Mouse (Mus musculus): ENCODE data around the gene Immp2l.
A peak's percentile ranks its signal among the peaks of the same experiment; 100 is the strongest.

Gene Immp2l

DNA sequence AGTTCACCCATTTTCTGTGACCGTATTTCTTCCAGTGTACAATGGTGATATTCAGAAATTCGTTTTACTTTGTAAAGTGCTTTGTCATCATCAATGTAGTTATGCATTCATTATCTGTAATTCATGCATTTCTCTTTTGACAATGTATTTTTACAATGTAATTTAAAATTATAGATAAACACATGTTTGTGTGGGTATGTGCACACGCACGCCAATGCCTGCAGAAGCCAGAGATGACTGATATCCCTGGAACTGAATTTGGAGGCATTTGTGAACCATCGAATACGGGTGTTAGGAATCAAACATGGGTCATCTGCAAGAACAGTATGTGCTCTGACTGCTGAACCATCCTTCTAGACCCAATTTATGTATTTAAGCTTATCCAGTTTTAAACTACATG, 161.6 kb downstream of the Immp2l start:
- no peak for DNase-seq

DNA sequence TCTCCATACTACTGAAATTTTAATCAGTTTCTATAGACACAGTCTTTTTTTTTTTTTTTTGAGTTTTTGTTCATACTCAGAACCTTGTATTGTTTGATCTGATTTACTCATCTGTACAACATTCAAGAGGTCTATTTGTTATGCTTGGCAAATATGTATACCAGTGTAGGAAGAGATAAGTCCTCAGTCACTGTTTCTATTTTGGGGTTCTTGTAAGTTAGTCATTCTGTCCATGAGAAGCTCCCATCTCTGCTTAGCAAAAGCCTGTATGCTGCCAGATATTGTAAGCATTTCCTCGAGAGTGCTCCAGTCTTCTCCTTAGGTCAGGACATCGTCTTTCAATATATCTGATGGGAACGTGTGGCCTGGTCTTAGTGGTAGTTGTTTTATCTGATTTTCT, 168.9 kb downstream of the Immp2l start:
- DNase-seq = no peak

DNA sequence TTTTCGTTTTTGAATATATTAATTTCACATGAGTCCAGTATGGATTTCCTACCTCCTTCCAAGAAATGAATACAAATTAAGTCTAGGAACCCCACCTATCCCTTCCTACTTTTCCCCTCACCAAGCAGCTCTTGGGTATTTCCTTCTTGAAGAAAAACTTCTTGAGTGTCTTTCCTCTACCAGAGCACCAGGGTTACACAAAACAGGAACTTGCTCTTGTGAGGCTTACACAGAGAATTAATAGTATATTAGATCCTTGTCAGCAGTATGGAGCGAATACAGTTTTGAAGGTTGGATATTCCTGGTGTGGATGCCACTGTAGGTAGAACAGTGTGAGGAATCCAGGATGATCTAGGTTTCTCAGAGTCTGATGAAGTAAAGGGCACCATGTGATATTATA, 172.5 kb downstream of the Immp2l start:
- DNase-seq = no peak

DNA sequence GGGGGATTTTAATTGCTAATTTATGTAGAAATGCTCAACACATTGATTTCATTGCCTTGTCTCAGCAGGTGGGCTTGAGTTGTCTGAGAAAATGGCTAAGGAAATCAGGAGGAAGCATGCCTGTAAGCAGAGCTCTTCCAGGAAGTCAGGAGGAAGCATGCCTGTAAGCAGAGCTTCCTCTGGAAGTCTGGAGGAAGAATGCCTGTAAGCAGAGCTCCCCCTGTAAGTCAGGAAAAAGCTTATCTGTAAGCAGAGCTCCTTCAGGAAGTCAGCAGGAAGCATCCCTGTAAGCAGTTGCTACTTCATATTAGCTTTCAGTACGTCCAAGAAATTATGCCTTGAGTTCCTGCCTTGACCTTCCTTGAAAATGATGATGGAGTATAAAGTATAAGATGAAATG, 191.3 kb downstream of the Immp2l start:
- no peak for DNase-seq

DNA sequence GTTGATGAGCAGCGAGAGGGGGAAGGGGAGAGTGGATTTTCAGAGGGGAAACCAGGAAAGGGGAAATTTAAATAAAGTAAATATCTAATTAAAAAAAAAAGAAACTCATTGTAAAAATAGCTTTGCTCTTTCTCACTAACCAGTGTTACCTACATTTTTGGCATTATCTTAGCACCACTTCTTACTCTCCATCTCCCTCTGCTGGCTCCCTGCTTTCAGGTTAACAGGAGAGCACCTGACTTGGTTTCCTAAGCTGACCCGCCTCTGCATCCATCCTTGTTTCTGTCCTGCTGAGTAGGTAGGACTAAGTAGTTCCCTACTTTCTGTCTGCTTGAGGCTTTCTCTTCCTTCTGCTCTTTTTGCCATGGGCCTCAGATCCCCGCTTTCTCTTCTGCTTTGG, 198.0 kb downstream of the Immp2l start:
- DNase-seq = peak in 1 of 2 experiments; percentile 6

DNA sequence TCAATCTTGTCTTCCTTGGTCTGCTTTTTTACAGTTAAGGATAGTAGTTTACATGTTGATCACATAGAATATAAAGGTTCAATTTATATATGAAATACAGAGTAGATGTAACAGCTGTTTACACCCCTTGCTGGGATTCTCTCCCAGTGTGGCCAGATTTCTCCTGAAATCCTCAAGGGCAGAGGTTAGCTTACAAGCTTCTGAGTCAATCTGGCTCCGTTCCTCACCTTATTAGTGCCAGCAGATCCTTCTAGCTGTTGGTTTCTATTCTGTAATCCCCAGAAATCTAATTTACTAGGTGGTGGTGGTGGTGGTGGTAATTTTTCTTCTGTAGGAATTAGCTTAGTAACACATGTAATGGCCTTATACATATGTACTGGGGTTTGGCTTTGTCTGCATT, 199.8 kb downstream of the Immp2l start:
- no peak for DNase-seq

DNA sequence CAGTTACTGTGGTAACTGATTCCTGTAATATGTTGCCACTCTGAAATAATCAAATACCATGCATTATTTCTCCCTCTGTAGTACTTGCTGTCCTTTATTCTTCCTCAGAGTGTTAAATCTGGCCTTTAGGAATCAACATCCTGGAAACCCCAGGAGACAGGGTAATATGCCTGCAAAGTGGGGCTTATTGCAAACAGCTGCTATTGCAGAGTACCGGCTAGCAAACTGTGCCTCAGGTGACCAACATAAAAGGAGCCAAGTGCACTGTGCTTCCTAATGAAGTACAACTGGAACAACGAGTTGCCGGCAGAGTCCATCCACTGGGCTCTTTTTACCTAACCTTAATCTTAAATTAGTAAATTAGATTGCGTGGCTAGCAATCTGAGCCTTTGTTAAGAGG, 200.6 kb downstream of the Immp2l start:
- no peak for DNase-seq

DNA sequence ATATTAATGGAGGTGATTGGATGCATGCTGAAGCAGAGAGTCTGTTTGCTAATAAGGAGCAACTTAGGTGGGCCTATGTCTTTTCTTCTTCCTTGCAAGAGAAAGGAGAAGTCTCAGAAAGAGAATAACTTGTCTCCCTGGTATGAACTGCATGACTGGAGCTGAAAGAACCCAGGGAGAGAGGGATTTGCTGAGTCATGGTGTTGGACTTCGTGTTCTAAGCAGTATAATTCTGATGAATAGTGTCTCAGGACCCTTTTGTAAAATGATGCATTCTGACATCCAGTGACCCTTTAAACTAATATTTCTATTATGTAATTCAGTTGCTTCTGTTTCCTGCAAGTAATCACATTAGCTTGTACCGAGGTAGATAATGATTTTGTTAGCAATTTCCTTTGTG, 208.1 kb downstream of the Immp2l start:
- DNase-seq = no peak

DNA sequence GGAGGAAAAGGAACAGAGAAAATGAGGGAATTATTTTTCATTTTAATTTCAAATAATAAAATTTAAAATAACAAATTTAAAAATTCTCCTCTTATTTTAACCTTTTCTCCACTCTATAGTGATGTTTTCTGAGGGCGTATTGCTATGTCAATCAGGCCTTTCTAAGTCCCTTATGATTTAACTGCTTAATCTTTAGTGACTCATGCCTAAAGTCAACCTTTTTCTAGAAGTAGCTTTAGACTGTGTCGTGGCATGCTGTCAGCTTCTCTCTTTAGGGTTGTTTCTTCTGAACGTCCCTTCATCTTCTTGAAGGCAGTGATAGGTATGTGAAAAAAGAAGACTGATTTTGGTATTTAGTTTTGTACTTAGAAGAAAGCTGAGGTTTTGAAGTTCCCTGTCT, 214.0 kb downstream of the Immp2l start:
- no peak for DNase-seq

DNA sequence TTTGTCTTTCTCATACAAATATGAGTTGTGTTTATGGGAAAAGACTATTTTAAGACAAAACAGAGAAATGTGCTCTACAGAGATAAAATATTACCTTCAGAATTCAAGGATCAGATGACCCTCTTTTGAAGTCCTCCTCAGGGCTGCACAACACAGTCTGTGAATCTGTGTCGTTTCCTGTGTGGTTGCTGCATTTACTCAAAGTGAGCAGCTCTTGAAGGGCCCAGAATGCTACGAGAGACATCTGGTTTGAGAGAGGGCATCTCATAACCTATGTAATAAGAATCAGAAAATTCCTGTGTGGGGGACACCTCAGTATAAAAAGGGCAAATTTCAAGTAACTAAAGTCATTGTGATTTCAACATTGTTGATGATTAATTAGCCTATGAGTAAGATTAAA, 217.3 kb downstream of the Immp2l start:
- DNase-seq = no peak

DNA sequence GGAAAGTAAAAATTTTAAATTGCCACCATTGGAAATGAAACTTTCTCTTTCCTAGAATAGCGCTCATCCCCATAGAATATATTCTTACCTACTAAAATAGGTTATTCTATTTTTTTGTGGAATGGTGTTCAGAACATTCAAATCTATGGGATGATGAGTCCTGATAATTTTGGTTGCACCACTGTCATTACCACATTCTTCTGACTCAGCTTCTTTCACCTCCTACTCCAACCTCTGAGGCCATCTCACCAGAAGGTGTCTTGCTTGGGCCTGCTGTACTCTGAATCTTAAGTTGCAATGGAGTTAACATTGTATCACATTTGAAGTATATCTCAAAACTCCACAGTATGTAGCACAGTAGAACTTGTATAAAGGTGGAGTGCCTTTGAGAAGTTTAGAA, 224.4 kb downstream of the Immp2l start:
- DNase-seq = no peak

DNA sequence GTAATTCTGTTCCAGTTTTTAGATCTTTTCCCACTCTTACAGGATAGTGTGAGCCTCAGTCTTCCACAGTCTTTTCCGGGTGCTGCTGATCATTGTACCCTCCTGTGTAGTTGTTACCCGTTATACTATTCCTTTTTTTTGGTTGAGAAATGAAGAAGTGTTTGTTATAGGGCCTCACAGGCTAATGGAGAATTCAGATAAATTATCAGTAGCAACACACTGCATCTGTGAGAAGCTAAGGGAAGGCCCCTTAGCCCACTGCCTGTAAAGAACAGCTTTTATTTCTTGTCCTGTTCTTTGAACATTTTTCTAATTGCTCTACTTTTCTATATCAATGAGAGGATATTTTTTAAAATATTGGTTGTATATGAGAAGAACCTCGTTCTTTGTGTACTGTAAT, 226.2 kb downstream of the Immp2l start:
- no peak for DNase-seq

DNA sequence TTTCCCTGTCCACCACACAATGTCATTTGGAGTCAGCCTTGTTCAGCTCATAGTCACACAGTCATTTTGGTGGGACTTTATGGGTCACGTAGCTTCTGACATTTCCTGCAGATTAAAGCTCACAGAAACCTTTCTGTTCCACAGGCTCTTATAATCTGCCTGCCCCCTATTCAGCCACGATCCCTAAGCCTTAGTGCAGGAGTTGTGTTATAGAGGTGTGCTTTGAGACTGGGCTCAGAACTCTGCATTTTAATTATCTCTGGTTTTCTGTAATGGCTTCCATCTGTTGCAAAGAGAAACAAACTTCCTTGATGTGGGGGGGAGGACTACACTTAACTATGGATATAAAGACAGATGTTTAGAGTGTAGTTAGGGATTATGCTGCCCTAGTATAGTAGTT, 234.0 kb downstream of the Immp2l start:
- DNase-seq = no peak

DNA sequence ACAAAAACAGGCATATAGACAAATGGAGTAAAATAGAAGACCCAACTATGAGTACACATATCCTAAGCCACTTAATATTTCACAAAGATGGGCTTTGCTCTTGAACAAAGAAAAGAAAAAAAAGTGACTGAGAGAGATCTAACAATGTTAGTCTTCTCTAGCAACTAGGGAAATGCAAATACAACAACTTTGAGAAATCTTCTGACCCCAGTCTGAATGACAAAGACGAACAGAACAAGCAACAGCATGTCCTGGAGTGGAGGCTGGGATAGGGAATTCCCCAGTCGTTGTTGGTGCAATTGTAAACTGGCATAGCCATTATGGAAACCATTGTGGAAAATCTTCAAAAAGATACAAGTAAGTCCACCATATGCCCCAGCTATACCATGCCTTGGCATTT, 235.7 kb downstream of the Immp2l start:
- no peak for DNase-seq

DNA sequence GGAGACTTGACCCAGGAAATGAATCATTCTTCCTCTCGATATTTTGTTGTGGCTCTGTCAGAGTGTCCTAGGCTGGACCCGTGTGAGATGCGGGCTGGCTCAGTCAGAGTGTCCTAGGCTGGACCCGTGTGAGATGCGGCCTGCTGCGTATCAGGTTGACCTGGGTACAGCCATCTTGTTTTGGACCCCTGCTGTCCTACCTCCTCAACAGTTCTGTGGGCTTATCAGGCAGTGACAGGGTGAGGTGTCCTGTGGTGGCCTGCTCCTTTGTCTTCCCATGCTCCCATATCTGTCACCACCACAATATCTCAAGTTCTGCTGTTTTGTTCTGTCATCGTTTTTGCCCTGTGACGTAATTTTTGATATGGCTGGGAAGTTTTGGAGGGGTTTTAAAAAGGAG, 250.2 kb downstream of the Immp2l start:
- no peak for DNase-seq

DNA sequence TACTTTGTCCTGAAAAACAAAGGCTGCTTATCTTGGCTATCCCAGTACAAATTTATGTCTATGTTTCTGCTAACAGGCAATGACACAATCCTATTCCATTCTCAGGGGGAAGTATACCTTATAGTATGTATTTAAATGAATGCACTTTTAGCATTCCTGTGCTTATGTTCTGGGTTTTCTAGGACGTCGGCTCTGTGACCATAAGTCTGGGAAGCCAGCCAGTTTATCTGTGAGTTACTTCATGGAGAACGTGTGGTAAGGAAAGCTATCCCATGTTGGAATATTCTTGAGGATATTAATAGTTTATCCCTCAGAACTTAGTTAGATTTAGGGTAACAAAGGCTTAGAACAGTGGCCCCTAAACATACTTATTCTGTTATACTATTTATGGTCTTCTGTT, 251.5 kb downstream of the Immp2l start:
- DNase-seq = no peak

DNA sequence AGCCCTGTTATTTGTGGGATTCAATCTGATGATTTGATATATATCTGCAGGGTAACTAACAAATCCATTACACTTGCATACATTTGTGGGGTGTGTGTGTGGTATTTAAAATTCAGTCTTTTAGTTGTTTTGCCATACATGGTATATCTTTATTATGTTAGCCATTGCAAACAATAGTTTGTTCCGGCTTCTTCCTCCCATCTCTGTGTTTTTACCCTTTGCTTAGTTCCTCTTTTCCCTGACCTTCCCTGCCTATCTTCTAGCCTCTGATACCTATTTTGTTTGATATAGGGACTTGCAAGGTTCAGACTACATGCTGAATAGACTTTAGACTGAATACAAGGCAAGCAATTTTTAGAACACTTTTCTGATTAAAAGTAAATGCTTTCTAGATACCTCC, 254.0 kb downstream of the Immp2l start:
- no peak for DNase-seq

DNA sequence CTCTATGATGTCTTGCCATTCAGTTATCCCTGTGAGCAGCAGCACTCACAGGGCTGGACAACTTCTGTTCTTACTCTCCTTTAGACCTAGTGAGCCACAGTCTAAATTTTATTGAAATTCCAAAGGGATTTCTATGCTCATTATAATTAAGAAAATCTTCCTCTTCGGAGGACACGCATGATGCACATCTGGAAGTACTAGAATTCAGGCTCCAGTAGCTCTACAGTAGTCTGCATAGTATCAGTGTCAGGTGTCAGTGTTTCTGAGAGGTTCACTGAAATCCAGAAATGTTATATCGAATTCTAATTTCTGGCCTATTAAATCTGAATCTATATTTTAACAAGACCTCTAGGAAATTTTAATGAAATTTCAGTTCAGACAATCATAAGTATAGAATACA, 265.2 kb downstream of the Immp2l start:
- DNase-seq = no peak

DNA sequence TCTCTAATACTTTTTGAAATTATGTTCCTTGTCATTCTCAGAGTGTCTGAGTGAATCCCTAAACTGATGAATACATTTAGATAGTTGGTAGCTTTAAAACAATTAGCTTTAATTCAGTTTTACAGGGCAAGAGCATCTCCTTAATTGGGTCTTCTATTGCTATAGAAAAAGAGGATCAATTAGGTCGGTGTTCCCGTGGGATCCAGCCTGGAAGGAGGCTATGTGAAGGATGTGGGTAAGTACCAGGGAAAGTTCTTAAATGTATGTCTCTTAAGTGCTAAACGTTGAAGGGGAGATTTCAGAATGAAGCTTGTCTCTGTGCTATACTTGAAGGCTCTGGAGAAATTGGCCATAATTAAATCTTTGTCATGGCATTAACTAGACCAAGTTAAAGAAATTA, 283.1 kb downstream of the Immp2l start:
- DNase-seq = no peak

DNA sequence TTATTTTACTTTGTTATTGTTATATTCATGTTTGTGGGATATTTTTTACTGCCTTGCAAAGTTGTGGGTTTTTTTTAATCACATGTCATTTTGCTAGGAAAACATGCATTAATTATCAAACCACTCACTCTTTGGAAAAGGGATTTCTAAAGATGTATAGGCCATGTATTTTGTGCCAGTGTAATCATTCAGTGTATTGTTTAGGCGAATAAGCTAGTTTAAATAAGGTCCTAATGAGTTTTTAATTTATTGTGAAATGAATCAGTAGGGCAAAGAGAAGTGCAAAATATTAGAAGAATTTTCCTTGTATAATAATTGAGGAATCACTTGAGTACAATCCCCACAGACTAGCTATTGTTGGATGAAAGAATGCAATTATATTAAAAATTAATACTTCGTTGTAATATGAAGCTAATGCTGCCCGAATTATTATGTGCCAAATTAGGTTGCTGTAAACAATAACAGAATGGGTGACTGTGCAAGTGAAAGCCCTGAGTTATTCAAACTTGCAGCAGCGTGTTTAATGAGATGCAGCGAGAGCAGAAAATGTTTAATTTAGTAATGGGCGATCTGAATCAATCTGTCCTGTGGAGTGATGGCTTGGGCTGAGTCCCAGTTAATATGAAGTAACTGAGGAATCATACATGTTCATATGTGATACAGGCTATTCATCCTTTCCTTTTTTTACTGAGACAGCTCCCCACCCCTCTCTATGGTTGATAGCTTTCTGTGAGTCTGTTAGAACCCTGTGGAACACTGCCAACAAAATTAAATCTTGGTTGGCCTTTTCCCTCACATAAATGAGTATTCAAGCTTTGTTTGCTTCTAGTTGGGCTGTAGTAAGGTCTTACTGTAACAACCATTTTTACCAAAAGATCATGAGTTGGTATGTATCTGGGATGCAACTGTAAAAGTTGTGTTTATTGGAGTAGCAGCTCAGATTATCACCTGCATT, 285.1 kb downstream of the Immp2l start:
- no peak for DNase-seq

DNA sequence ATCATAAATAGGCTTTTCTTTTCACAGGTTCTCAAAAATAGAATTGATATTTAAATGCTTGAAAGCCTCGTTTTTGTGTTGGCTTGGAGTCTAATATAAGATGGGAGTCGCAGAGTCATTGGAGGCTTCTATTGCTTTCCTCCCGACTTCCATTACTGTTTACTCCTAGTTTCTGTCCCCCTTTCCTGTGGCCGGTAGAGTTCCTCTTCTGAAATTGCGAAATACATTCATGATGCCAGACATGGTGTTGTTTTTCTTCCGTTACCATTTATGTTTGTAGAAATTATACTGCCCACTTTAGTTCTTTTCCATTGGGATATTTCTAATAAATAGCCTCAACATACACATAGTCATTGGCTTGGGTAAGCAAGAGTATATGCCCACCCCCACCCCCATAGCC, 289.5 kb downstream of the Immp2l start:
- no peak for DNase-seq

DNA sequence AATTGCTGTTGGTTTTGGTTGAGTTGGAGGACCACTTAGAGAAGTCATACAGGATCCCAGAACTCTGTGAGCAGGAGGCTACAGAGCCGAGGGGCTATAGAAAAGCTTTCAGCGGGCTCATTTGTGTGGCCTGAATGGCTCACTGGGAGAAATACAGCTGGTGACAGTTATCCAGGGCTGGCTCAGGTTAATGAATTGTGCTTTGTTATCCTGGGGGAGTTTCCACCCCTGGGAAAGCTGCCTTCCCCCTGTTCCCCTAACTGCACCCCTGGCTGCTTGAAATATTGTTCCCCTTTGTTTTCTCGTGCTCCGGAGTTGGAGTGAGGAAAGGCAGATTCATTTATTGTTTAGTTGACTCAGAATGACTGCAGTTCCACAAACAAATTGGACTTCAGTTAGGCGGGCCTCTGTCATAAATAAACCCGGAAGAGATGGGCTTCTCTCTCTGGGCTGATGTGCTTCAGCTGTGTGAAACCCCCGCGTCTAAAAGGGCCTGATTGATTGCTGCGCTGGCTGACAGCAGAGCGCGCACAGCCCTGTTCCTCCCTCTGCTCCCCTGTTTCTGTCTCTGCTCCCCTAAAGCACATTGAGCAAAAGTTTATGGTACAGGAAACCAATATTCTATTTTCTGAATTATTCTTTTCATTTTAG, 291.0 kb downstream of the Immp2l start:
- peak; percentile 11 to 16 for DNase-seq

DNA sequence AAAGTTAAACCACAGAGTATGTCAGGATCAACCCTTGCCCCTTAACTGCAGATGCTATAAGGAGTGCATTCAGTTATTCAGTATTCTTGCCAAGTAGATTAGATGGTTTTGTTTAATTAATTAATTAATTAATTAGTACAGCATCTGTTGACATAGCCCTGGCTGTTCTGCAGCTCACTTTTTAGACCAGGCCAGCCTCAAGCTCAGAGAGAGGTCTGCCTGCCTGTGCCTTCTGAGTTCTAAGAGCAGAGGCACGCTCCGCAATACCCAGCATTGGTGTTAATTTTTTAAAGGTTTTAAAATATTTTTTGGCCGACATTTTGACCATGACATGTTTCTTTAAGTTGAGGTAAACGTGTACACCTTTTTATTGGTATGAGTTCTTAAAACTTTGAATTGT, 292.0 kb downstream of the Immp2l start:
- DNase-seq = no peak

DNA sequence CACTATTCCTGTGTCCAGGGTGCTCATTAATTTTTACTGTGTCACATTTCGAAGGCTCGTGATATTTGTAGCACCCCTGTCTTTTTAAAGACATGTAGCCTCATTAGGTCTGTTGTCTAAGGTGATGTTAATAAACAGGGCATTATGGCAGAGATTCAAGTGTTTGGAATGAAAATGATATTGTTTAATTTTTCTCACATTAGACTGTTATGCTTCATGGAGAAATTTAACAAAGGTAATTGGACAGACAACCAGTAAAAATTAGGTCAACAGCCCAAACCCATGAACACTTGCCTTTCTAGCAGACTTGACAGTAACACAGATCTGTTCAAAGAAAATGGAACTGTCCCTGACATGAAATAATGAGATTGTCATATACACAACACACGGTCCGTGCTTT, 292.5 kb downstream of the Immp2l start:
- DNase-seq = no peak

DNA sequence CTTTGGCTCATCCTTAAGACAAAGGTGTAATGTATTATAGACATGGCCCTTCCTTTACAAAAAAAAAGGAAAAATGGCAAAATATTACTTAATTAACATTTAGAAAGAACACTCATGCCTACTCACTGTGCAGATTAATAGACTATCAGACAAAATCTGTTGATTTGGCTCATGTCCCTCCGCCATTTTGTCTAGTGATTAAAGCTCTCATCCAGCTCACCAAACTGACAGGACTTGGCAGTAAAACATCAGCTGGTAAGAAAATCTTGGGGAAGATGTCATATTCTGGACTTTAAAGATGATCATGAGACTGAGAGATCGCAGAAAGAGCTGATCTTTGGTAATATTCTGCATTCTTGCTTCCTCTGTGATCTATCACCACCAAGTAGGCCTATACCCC, 293.5 kb downstream of the Immp2l start:
- DNase-seq = no peak

Measured in kidney, postnatal 4 days (tissue).